Mouse (Mus musculus) kidney, postnatal 0 days (tissue): Measurements from ENCODE around the gene Exoc3l. TPM values are rescaled to one million over a fixed set of nuclear protein-coding genes. Genes with fewer than 3 reads are reported as not detected.
A peak's percentile ranks its signal among the peaks of the same experiment; 100 is the strongest.

Experiments
- ATAC-seq: fragments of 200-750 bp; cut with Nextera tagmentation; replicated peaks from 2 replicates; pipeline ENCODE4 v1.8.0; 2017; ENCODE audit warnings: low read depth, moderate number of reproducible peaks, moderate TSS enrichment, moderate library complexity; ENCODE audit not compliant: low FRiP score
- DNase-seq: peaks from one replicate; pipeline ENCODE4 v3.0.0-alpha.2; 2016; ENCODE audit warnings: low spot score
- H3K27ac ChIP-seq: fragments of 300-500 bp; sonication (generic); 2 replicates; pipeline ENCODE4 v1.5.1; 2014; ENCODE audit warnings: mild to moderate bottlenecking
- H3K27me3 ChIP-seq: fragments of 300-500 bp; sonication (generic); 2 replicates; pipeline ENCODE4 v1.6.1; 2014; ENCODE audit warnings: low read length, mixed read lengths; ENCODE audit not compliant: insufficient read depth
- H3K36me3 ChIP-seq: fragments of 300-500 bp; sonication (generic); 2 replicates; pipeline ENCODE4 v1.6.1; 2014; ENCODE audit warnings: low read length, mixed read lengths; ENCODE audit not compliant: insufficient read depth
- H3K4me1 ChIP-seq: fragments of 300-500 bp; sonication (generic); replicated peaks from 2 replicates; pipeline ENCODE4 v1.6.1; 2014; ENCODE audit warnings: antibody characterized with exemption, low read length, mixed read lengths; ENCODE audit not compliant: insufficient read depth
- H3K4me2 ChIP-seq: fragments of 300-500 bp; sonication (generic); 2 replicates; pipeline ENCODE4 v1.6.1; 2014; ENCODE audit warnings: mild to moderate bottlenecking, low read length, moderate library complexity, mixed read lengths
- H3K4me3 ChIP-seq: fragments of 300-500 bp; sonication (generic); replicated peaks from 2 replicates; pipeline ENCODE4 v1.5.1; 2014; ENCODE audit warnings: low read depth, low read length
- H3K9ac ChIP-seq: fragments of 300-500 bp; sonication (generic); 2 replicates; pipeline ENCODE4 v1.6.1; 2014; ENCODE audit warnings: low read depth, low read length
- H3K9me3 ChIP-seq: fragments of 300-500 bp; sonication (generic); replicated peaks from 2 replicates; pipeline ENCODE4 v1.6.1; 2016; ENCODE audit warnings: low read length, inconsistent platforms, mixed read lengths
- CTCF ChIP-seq: IDR thresholded peaks from 2 replicates; pipeline ENCODE4 v1.5.1; 2016; ENCODE audit warnings: antibody characterized with exemption, low read depth, mild to moderate bottlenecking, moderate library complexity
- WGBS: fragments of 180-500 bp; shearing (Covaris S2); extraction: QIAGEN DNeasy Blood & Tissue Kit; methylation state at CpG from one replicate; pipeline ENCODE4 v1.1.7; 2014; 5-methylcytosine and 5-hydroxymethylcytosine counted together
- microRNA counts: library from miRNA; unstranded; fragments of <30 nt; microRNA quantifications from one replicate; lab custom pipeline; 2015
- microRNA-seq: library from miRNA; unstranded; fragments of <30 nt; microRNA quantifications from one replicate; pipeline ENCODE4, GENCODE M21; 2016
- polyA plus RNA-seq: library from polyadenylated mRNA; unstranded; fragments of >200 nt; fragmentation: Nextera tagmentation; extraction: Ambion mirVana; gene quantifications from 2 replicates; pipeline ENCODE4 v1.2.1, GENCODE M21; 2015

Exoc3l gene
- polyA plus RNA-seq, 1 experiment from 2014 or later: 15.9 TPM

DNA sequence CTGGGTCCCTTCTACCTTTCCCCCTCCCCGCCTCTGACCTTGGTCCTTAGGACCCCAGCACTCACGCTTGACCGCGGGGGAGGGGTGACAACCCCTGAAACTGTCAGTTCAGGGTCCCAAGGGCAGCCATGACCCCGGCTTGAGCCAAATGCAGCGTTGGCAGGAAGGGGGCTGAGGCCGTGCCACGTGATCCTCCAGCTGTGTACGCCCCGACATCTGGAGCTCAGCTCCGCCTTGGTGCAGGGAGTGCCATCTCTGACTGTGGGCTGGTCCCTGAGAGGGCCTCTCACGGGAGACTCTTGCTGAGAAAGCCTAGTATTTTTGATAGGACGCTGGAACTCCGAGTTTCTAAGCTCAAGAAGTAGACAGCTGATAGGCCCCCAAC, 40.9 kb downstream of the Exoc3l start, which contains the start of gene B3gnt9:
Gene B3gnt9 (minus strand): TSS at position 188 of the 385 bp plus-strand sequence.
- 1% methylated on average over 14 of the region's 14 CpGs for WGBS
- ATAC-seq: peak; percentile 45

DNA sequence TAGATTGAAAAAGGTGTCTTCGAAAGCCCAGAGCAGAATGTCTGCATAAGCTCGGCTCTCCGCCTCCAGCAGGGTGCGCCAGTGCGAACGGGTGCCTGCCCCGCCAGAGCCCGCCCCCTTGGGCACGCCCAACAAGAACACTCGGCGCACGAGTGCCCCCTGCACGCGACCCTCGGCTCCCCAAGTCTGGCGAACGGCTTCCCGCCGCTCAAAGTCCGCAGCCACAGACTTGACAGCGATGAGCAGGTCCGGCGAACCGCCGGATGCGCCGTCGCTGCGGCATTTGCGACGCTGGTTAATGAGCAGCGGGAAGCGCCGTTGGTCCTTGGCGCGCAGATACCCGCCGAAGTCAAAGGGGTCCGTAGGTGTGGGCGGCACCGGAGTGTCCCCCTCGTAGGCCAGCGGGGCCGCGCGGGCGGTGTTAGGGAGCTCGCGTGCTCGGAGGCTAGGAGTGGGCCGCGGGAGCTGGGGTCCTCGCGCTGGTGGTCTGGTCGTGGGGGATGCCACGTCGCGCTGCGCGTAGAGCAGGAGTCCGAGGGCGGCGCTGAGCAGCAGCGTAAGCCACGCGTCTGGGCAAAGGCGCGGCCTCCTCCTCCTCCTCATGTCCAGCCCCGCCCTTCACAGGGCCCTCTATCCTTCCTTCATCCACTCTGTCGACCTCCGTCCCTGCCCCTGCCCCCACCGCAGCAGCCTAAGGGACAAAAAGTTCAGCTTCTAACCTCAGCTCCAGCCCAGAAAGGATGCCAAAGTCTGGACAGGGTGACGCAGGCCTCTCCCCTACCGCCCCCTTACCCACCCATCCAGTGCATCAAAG, 41.5 kb downstream of the Exoc3l start:
- Histone ChIP-seq H3K4me2 (peak overlapping the region; percentile 98), H3K27ac (peak overlapping the region; percentile 50), H3K9me3 (no peaks in the 10 kb centered on the region), H3K36me3 (peaks cover 28% of the 10 kb centered on the region), H3K4me3 (peak overlapping the region; percentile 62), H3K4me1 (peaks cover 14% of the 10 kb centered on the region; the same call in 1 of the 2 replicates), H3K9ac (peak overlapping the region; percentile 61), H3K27me3 (0 out of 2 replicates have a peak, but pooled peaks cover 7% of the 10 kb centered on the region)
- peak; percentile 92 for DNase-seq
- TF ChIP-seq CTCF: peak; percentile 89
- under 1% methylated on average over 67 of the region's 74 CpGs for WGBS
- ATAC-seq: peak; percentile 78

More for the DNA sequence above, 40.9 kb downstream of the Exoc3l start, which contains the start of gene B3gnt9:
- H3K36me3 ChIP-seq: peaks cover 22% of the 10 kb centered on the region; the same call in 1 of the 2 replicates
- 0 out of 2 replicates have a peak, but pooled peaks cover 8% of the 10 kb centered on the region for H3K27me3 ChIP-seq
- peak within 1 kb of the TSS; percentile 62 for H3K4me3 ChIP-seq
- H3K9me3 ChIP-seq: no peaks in the 10 kb centered on the region
- DNase-seq: peak; percentile 62
- H3K4me1 ChIP-seq: peaks cover 18% of the 10 kb centered on the region; the same call in 1 of the 2 replicates
- peak within 1 kb of the TSS; percentile 98 for H3K4me2 ChIP-seq
- H3K27ac ChIP-seq: peak within 1 kb of the TSS; percentile 50
- H3K9ac ChIP-seq: peak within 1 kb of the TSS; percentile 61
- TF ChIP-seq CTCF: no peak

DNA sequence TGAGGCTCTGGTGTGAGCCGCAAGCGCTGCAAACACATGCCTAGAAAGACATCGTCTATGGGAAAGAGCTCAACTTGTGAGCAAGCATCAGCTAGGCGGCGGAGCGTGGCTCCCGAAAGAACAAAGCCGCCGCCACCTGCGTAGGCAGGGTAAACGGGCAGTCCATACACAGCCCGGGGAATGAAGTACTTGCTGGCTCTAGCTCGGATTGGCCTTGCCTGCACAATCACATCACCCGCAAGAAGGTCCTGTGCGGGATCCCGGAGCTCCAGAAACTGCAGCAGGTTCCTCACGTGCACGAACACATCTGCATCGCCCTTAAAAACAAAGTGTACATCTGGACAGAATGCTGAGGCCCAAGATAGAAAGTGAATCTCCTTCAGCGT, 42.1 kb downstream of the Exoc3l start:
- no peak for DNase-seq
- 0 out of 2 replicates have a peak, but pooled peaks cover 8% of the 10 kb centered on the region for H3K4me1 ChIP-seq
- H3K27me3 ChIP-seq: 0 out of 2 replicates have a peak, but pooled peaks cover under 1% of the 10 kb centered on the region
- H3K4me3 ChIP-seq: peak overlapping the region; percentile 62
- ATAC-seq: 0 out of 2 replicates have a peak, but pooled peaks have one; percentile 15
- no peak overlapping the region for H3K9ac ChIP-seq
- 32% methylated on average over 20 of the region's 20 CpGs for WGBS
- H3K9me3 ChIP-seq: no peaks in the 10 kb centered on the region
- H3K4me2 ChIP-seq: peak overlapping the region; percentile 98
- no peak overlapping the region for H3K27ac ChIP-seq
- no peak for TF ChIP-seq CTCF
- H3K36me3 ChIP-seq: peaks cover 32% of the 10 kb centered on the region

DNA sequence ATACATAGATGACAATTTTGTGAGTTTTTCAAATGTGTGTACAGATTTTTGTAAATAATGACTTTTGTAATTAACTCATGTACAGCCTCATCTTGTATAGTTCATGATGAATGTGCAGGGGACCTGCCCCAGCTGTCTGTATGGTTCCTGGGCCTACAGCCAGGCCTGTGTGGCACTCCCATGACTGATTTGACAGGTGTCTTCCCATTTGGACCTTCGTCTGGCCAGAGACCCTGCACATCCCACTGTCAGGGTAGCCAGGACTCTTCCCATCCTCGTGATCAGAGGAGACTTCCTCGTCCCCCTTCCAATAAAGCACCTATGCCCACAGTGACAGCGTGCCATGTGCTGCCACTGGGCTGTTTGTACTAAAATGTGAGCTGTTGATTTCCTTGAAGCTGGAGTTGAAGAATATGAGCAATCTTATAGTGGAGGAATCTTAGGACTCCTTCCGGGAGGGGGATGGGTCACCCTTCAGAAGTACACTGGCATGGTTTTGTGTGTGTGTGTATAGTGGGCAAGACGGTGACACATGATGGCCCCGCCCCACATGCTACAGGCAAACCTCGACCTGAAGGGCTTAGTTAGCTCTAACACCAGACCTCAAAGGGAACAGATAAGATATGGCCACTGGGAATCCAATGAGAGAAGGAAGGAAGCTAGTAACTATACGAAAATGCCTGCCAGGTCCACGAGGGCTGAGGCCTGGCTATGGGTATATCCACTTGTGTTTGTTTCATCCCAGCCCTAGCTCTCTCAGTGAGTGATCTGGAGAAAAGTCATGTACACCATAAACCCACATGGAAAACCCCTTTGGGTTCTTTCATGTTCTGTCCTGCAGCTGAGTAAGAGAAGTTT, 43.0 kb downstream of the Exoc3l start:
- Histone ChIP-seq H3K9ac (no peak overlapping the region), H3K27ac (no peak overlapping the region), H3K4me1 (0 out of 2 replicates have a peak, but pooled peaks cover 6% of the 10 kb centered on the region), H3K27me3 (no peaks in the 10 kb centered on the region), H3K36me3 (peaks cover 39% of the 10 kb centered on the region), H3K9me3 (no peaks in the 10 kb centered on the region), H3K4me2 (no peak overlapping the region), H3K4me3 (no peak overlapping the region)
- WGBS: 89% methylated on average over 10 of the region's 10 CpGs
- ATAC-seq (no peak), DNase-seq (no peak)
- TF ChIP-seq CTCF: no peak

DNA sequence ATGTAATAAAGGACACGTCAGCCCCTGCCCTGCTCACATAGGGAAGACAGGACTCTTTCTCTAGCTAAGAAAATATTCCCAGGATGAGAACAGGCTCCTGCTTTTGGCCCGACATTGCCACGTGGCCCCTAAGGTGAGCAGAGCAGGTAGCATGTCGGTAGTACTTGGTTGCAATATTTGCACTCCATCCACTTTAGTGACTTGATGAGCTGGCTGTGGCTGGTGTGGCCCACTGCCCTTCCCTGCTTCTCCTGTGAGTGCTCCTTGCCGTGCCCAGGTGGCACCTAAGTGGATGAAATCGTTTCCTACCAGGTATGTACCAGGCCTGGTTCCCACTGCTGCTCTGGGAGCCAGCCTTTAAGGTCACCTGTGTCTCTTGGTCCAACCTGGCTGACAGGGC, 43.9 kb downstream of the Exoc3l start:
- Histone ChIP-seq H3K4me1 (0 out of 2 replicates have a peak, but pooled peaks cover 6% of the 10 kb centered on the region), H3K4me3 (no peak overlapping the region), H3K36me3 (peaks cover 44% of the 10 kb centered on the region), H3K9ac (no peak overlapping the region), H3K9me3 (no peaks in the 10 kb centered on the region), H3K27ac (no peak overlapping the region), H3K4me2 (no peak overlapping the region), H3K27me3 (no peaks in the 10 kb centered on the region)
- 93% methylated on average over 6 of the region's 6 CpGs for WGBS
- TF ChIP-seq CTCF: no peak
- no peak for DNase-seq
- ATAC-seq: no peak

DNA sequence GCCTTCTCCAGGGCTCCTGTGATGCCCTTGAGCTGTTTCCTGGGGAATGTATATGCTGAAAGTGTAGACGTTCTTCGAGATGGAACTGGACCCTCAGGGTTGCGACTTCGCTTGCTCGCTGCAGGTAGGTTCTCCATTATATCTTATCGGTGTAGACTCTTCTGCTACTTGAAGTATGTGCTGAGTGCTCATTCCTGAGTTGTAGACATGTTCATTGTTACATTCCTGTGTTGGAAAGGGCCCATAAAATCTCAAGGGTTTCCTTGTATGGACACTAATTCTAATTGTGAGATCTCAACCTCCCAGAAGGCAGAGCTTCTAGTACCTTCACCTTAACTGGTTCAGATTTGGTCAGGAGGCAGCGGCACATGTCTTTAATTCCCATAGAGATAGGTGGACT, 54.9 kb downstream of the Exoc3l start:
- WGBS: 96% methylated on average over 7 of the region's 7 CpGs
- peaks cover 28% of the 10 kb centered on the region for H3K36me3 ChIP-seq
- ATAC-seq: no peak

More for the DNA sequence above, 54.9 kb downstream of the Exoc3l start:
- Histone ChIP-seq H3K4me2 (no peak overlapping the region), H3K9ac (no peak overlapping the region), H3K4me3 (no peak overlapping the region), H3K27ac (no peak overlapping the region), H3K4me1 (no peaks in the 10 kb centered on the region), H3K9me3 (no peaks in the 10 kb centered on the region), H3K27me3 (no peaks in the 10 kb centered on the region)
- TF ChIP-seq CTCF: no peak
- no peak for DNase-seq

MicroRNAs within 50 kb of the gene (microRNA counts, 519-probe panel; counts per million panel counts)
- 1,648 counts per million, percentile 68 among the panel's probes with 10 or more counts for microRNA mmu-miR-328 (lab: Ali Mortazavi, UCI)

Small RNA genes lying within 50 kb of the gene (microRNA-seq; reads per million reads assigned to microRNA genes)
- not detected for gene Gm27320
- 200 reads per million, percentile 59 among the genes with 10 or more reads in this experiment for gene Mir328

Other genes starting within 250 kb of the Exoc3l start
- gene Ces3a, start 247.5 kb downstream of the Exoc3l start, polyA plus RNA-seq: not detected in 2 replicates
- not detected in 2 replicates for gene Ces3b, start 212.3 kb downstream of the Exoc3l start, polyA plus RNA-seq
- gene Ces4a, start 164.3 kb downstream of the Exoc3l start, polyA plus RNA-seq: not detected in 2 replicates
- gene Cbfb, start 125.4 kb downstream of the Exoc3l start, polyA plus RNA-seq: 59.6 and 59.7 TPM in 2 replicates
- gene D230025D16Rik, start 71.0 kb downstream of the Exoc3l start, polyA plus RNA-seq: 19.2 and 20.6 TPM in 2 replicates
- gene B3gnt9, start 40.9 kb downstream of the Exoc3l start, polyA plus RNA-seq: 7.5 and 7.7 TPM in 2 replicates
- gene Tradd, start 31.5 kb downstream of the Exoc3l start, polyA plus RNA-seq: 21.8 and 24.2 TPM in 2 replicates
- 1.8 and 2.4 TPM in 2 replicates for gene Fbxl8, start 31.5 kb downstream of the Exoc3l start, polyA plus RNA-seq
- gene Hsf4, start 26.3 kb downstream of the Exoc3l start, polyA plus RNA-seq: 0.12 TPM in 1 of 2 replicates, not detected in the other
- gene Nol3, start 20.0 kb downstream of the Exoc3l start, polyA plus RNA-seq: 0.29 and 0.68 TPM in 2 replicates
- gene 4931428F04Rik, start 6.2 kb downstream of the Exoc3l start, polyA plus RNA-seq: 5.5 and 6.2 TPM in 2 replicates
- gene E2f4, start 1.6 kb upstream of the Exoc3l start, polyA plus RNA-seq: 55.2 and 57.9 TPM in 2 replicates
- gene Elmo3, start 9.5 kb upstream of the Exoc3l start, polyA plus RNA-seq: 15.5 and 17.4 TPM in 2 replicates
- gene Lrrc29, start 30.2 kb upstream of the Exoc3l start, polyA plus RNA-seq: 5.2 and 5.6 TPM in 2 replicates
- 134 and 140 TPM in 2 replicates for gene Tmem208, start 30.3 kb upstream of the Exoc3l start, polyA plus RNA-seq
- gene Fhod1, start 51.9 kb upstream of the Exoc3l start, polyA plus RNA-seq: 1.8 and 2.3 TPM in 2 replicates
- gene Slc9a5, start 52.7 kb upstream of the Exoc3l start, polyA plus RNA-seq: 1.3 and 1.4 TPM in 2 replicates
- 0.31 and 0.33 TPM in 2 replicates for gene Plekhg4, start 77.2 kb upstream of the Exoc3l start, polyA plus RNA-seq
- gene Kctd19, start 117.4 kb upstream of the Exoc3l start, polyA plus RNA-seq: 0.05 TPM in 1 of 2 replicates, not detected in the other
- 0.15 and 0.34 TPM in 2 replicates for gene Lrrc36, start 117.5 kb upstream of the Exoc3l start, polyA plus RNA-seq
- 15.6 and 19.4 TPM in 2 replicates for gene Tppp3, start 175.4 kb upstream of the Exoc3l start, polyA plus RNA-seq
- 28.0 and 30.5 TPM in 2 replicates for gene Zdhhc1, start 200.8 kb upstream of the Exoc3l start, polyA plus RNA-seq
- 42.4 and 44.8 TPM in 2 replicates for gene Hsd11b2, start 222.7 kb upstream of the Exoc3l start, polyA plus RNA-seq